Mouse (Mus musculus) embryo, embryonic 11.5 days (tissue): ENCODE measurements around the gene Mvb12a.

Source experiments
- DNase-seq: peaks from one replicate; pipeline ENCODE4 v3.0.0-alpha.2; 2012; ENCODE audit warnings: low read depth, low spot score

The Mvb12a gene

DNA sequence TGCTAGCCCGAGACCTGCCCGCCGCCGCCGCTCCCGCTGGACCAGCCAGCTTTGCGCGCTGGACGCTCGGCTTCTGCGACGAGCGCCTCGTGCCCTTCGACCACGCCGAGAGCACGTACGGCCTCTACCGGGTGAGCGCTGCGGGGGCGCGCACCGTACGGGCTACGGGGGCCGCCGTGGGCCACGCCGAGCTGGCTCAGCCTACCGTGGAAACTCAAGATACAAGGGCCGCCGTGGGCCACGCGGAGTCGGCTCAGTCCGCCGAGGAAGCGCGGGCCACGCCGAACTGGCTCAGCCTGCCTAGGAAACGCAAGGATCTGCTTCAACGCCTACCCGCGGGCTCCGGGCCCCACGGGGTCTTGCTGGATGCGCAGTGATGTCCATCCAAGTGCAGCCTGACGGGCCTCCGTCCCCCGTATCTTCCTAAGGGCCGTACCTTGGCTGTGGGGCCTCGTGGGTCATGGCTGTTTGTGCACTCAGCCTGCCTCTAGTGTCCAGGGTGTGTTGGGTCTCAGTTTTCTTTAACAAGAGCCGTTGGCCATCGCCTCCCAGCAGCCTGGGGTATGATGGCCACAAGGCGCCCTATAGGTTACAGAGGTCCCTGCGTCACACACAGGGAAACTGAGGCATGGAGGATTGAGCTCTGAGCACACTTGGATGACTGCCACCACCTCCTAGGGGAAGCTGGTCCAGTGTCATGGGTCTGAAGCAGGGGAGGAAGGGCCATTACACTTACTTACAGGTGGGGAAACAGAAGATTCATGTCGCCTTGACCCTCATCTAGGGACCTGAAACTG lies 49.9 kb downstream of the Mvb12a start:
- no peak for DNase-seq

DNA sequence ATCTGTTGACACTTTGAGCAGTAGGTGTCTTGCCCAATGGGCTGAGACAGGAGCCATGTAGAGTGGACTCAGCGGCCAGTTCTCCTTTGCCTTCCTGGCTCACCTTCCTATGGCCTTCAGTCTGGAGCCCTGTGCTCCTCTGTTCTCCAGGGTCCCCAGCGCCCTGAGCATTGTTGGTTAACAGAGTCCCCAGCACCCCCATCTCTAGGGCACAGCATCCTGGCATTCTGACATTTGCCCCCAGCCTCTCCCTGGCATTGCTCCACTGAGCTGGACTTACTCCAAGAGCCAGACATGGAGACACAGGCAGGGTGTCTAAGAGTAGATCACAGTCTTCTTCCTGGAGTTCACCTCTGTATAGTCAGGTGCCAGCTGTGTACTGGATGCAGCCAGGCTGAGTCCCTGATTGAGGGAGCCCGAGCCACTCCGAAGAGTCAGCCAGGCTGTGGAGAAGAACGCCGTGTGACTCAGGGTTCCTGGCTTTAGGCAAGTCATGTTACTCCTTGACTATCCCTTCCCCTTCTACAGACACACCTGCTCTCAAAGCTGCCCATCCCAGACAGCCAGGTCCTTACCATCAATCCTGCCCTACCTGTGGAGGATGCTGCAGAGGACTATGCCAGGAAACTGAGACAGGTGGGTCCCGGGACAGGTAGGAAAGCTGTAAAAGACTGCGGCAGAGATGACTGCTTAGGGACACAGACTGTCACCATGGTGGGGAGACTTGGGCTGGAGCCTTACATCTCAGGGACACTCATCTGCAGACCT lies 51.0 kb downstream of the Mvb12a start:
- no peak for DNase-seq

DNA sequence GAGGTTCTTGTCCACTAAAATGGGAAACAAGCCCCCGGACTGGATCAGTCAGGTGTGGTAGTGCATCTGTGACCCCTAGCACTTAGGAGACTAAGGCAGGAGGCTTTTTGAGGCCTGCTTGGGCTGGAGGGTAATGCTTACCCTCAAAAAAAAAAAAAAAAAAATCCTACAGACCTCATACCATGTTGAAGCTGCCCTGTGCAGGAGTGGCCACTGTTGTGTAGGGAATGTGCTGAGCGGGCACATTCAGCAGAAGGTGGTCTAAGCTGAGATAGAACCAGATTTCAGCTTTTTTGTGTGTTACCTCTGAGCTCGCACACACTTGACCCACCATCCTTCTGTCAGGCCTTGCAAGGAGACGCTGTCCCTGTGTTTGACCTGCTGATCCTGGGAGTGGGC lies 51.6 kb downstream of the Mvb12a start:
- no peak for DNase-seq

DNA sequence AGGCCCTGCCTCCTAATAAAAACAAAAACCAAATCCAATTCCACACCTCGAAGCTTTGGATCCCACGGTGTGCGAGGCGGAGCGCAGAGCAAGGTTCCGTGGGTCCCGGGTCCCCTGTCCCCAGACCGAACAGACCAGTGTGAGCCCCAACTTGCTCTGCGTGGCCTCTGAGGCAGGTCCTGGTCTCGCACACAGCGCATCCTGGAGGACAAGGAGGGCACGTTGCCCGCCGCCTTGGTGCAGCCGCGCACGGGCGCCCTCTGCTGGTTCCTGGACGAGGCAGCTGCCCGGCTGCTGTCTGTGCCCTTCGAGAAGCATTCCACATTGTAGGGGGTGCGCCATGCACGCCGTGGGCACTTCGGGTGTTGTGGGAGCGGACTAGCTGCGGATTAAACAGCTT lies 53.1 kb downstream of the Mvb12a start:
- DNase-seq = peak; percentile 66

DNA sequence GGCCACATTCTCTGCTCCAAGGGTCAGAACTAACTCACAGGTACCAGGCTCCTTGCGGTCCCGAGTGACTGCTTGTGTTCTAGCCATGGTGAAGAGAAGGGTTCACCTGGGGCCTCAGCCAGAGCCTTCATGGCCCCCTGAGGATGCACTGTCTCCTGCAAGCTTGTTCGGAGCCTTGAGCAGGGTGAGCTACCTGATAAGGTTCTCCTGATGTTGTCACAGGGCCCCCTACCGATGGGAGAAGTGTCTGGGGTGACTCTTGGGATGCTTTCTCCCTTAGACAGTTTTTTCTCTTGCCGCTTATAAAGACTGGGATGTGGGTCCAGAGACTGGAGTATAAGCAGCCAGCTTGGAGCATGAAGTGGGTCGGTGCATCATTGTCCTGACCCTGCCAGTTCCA lies 53.7 kb downstream of the Mvb12a start:
- no peak for DNase-seq

DNA sequence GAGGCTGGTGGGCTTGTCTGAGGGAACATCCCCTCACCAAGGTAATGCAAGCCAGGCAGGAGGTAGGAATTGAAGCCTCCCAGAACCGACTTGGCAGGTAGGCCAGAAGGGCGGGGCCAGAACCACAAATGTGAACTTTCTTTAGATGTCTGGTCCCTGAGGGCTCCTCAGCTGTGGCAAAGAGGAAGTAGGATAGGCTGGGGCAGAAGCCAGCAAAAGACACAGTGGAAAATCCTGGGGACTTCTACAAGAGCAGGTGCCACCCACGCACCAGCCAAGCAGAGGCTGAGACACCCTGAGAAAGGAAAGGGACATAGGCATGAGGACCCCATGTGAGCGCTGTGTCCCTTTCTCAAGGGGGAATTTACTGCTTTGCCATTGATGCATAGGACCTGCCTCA lies 54.1 kb downstream of the Mvb12a start:
- DNase-seq = no peak

DNA sequence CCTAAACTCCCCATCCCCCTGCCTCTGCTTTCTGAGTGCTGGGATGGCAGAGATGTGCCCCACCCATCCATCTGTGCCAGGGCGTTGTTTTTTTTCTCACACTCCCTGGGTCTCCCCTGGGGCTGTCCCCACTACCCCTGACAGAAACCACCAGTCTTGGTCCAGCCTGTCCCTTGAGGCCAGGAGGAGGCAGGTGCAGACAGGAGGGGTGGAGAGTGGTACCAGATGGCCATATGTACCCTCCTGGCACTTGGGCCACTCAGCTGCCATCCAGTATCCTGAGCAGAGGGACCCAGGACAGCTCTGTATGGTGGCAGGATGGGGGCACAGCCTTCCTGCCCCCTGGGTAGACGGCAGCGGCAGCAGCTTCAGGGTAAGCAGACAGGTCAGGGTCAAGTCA lies 54.7 kb downstream of the Mvb12a start, which contains the start of gene Fam129c:
Gene Fam129c, plus strand, starts transcription at position 198 of the 400 bp plus-strand sequence.
- no peak for DNase-seq
